Mouse (Mus musculus) kidney, postnatal 36 days (tissue): ENCODE data around the gene Gm17019.
"Not testable (repeated sequence)": the region's sequence is repeated elsewhere in the genome, so short reads cannot be mapped to it uniquely, and the experiment has no call there.

Experiments
- DNase-seq, 2 experiments: peaks; one replicate each; pipeline ENCODE4 v3.0.0; 2021 to 2022; ENCODE audit warnings: mixed read lengths in 2 of 2

Gm17019 gene

GRCm38 (mm10) chr5:14996670-14997249, 36.0 kb downstream of the Gm17019 start:
- DNase-seq, result not testable (repeated sequence)

- not testable (repeated sequence) for DNase-seq
Observed at GRCm38 (mm10) chr5:14994124-14994523, 38.7 kb downstream of the Gm17019 start.

GRCm38 (mm10) chr5:14990375-14991158, 42.2 kb downstream of the Gm17019 start:
- not testable (repeated sequence) for DNase-seq

DNA sequence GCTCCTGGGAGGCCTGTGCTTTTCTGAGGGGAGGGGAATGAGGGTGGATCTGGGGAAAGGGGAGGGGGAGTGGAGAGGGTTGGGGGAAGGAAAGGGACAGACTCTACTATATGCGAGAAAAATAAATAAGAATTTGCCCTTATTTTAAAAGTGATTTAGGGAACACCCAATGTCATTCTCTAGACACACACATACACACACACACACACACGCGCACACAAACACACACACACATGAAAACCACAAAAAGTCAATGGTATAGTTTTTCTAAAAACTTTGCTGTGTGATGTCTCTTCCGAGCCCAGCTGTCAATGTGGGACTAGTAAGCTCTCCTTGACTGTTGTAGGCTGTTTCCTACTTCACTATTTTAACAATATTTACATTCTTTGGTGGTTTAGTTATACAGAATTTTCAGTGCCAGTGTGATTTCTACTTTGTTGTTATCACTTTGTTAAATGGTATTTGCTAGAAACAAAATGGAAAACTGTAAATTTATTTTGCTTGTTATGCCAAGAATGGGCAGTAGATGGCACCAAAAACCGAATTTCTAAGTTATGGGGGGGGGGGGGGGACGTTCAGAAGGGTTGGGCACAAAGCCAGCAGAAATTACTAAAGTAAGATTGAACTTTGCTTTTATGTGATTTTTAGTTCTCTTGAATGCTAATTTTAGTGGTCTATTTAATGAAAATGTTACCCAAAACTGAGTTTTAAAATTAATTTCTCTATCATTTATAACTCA, 46.0 kb downstream of the Gm17019 start:
- not testable (repeated sequence) for DNase-seq
